Mouse (Mus musculus) gastrocnemius, postnatal 10 days (tissue): ENCODE measurements around the gene Clasp2. TPM values are rescaled to one million over a fixed set of nuclear protein-coding genes. Genes with fewer than 3 reads are reported as not detected.
"Not testable (repeated sequence)": the region's sequence is repeated elsewhere in the genome, so short reads cannot be mapped to it uniquely, and the experiment has no call there.

Experiments
- DNase-seq: peaks from one replicate; pipeline ENCODE4 v3.0.0; 2021; ENCODE audit warnings: mixed read lengths
- long read RNA-seq, 2 experiments: library from polyadenylated mRNA; stranded (forward); transcript quantifications; one replicate each; pipeline ENCODE4 v2.0.0; 2021
- total RNA-seq, 2 experiments: library from RNA; stranded (reverse); gene quantifications; 2 replicates each; pipeline ENCODE4 v1.2.3; 2021

Clasp2 gene
- total RNA-seq, result 10 to 100 TPM; 48.2 to 52.2 TPM
- long read RNA-seq, experiment 1, partial matches to known transcripts, result 4 of 8 reads
- long read RNA-seq, experiment 1, other reads (novel, unspliced or antisense), result 4 of 8 reads
- long read RNA-seq, experiment 2, partial matches to known transcripts, result 1 of 2 reads
- long read RNA-seq, experiment 2, other reads (novel, unspliced or antisense), result 1 of 2 reads

GRCm38 (mm10) chr9:113741108-113741636 lies at the start of gene Clasp2:
Gene Clasp2, plus strand, starts transcription at chr9:113741473.
- DNase-seq, result peak; percentile 76

GRCm38 (mm10) chr9:113701441-113702160 lies 39.7 kb upstream of the Clasp2 start:
- no peak for DNase-seq

GRCm38 (mm10) chr9:113706108-113706507 lies 35.2 kb upstream of the Clasp2 start:
- DNase-seq, result no peak

GRCm38 (mm10) chr9:113706841-113707240 lies 34.4 kb upstream of the Clasp2 start:
- DNase-seq, result no peak

GRCm38 (mm10) chr9:113707481-113708360 lies 33.6 kb upstream of the Clasp2 start, which contains the start of gene Pdcd6ip:
Gene Pdcd6ip, minus strand, starts transcription at chr9:113708259.
- peak; percentile 95 for DNase-seq

GRCm38 (mm10) chr9:113708361-113709280 lies 32.7 kb upstream of the Clasp2 start:
- DNase-seq, result no peak

GRCm38 (mm10) chr9:113710871-113711270 lies 30.4 kb upstream of the Clasp2 start:
- no peak for DNase-seq

- peak; percentile 21 for DNase-seq
These were observed 22.2 kb upstream of the Clasp2 start for GRCm38 (mm10) chr9:113719063-113719462.

- no peak for DNase-seq
These were observed 16.6 kb upstream of the Clasp2 start for GRCm38 (mm10) chr9:113724646-113725045.

GRCm38 (mm10) chr9:113725609-113726008 lies 15.7 kb upstream of the Clasp2 start:
- DNase-seq, result not testable (repeated sequence)

GRCm38 (mm10) chr9:113726131-113726530 lies 15.1 kb upstream of the Clasp2 start:
- DNase-seq, result no peak

GRCm38 (mm10) chr9:113726991-113727680 lies 14.1 kb upstream of the Clasp2 start:
- DNase-seq, result no peak

GRCm38 (mm10) chr9:113731540-113731939 lies 9.7 kb upstream of the Clasp2 start:
- no peak for DNase-seq

GRCm38 (mm10) chr9:113735920-113736319 lies 5.4 kb upstream of the Clasp2 start:
- no peak for DNase-seq

- DNase-seq, result no peak
These were observed 3.3 kb upstream of the Clasp2 start for GRCm38 (mm10) chr9:113738021-113738420.

- no peak for DNase-seq
These were observed 2.3 kb upstream of the Clasp2 start for GRCm38 (mm10) chr9:113738941-113739340.

- peak; percentile 63 for DNase-seq
These were observed 414 bp downstream of the Clasp2 start for GRCm38 (mm10) chr9:113741637-113742137.

GRCm38 (mm10) chr9:113742361-113742794 lies 1.1 kb downstream of the Clasp2 start:
- DNase-seq, result no peak

GRCm38 (mm10) chr9:113743291-113743690 lies 2.0 kb downstream of the Clasp2 start:
- DNase-seq, result no peak

- no peak for DNase-seq
These were observed 8.1 kb downstream of the Clasp2 start for GRCm38 (mm10) chr9:113749356-113749755.
